Mouse (Mus musculus) heart, postnatal 0 days (tissue): ENCODE measurements around the gene Clrn3.

ENCODE experiments used
- CTCF ChIP-seq: IDR thresholded peaks from 2 replicates; pipeline ENCODE4 v1.5.1; 2016; ENCODE audit warnings: antibody characterized with exemption, control low read depth, low read depth
- EP300 ChIP-seq: IDR thresholded peaks from 2 replicates; pipeline ENCODE4 v1.6.1; 2016; ENCODE audit warnings: antibody characterized with exemption, low read depth

DNA sequence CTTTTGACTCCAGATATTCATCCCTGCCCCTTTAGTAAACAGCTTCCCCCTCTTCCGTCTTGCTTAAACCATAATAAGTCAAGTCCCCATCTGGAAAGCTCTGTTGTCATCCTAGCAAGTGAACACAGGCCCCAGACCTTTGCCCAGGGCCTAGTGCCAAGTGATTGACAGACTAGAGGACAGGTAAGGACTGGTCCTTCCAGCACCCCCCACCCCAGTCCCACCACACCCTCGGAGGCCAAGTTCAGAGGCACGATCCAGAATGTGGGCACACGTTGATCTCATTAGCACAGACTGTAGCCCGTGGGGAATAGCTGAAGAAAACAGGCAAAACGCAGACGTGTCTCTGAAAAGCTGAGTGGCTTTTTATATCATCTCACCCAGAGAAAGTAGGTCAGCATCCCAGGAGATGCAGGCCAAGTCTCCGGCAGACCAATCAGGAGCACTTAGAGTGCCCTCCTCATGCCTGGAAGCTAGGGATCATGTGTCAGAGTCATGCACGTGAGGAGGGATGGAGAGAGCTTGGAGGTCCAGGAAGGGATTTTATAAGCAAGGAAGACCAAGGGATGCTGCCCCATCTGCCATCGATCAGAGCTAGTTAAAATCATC lies 43.6 kb upstream of the Clrn3 start:
- TF ChIP-seq CTCF (no peak), EP300 (no peak)
